Mouse (Mus musculus): ENCODE results near the gene Sstr4.

- TF ChIP-seq CTCF (IDR thresholded peaks at IDR 0.05; ENCODE audit: control insufficient read depth, insufficient read depth, insufficient read length) (no peak), MAX (IDR thresholded peaks at IDR 0.05) (no peak), FOSL1 (IDR thresholded peaks at IDR 0.05; ENCODE audit: insufficient read depth, low read length, poor library complexity, severe bottlenecking) (no peak), USF1 (IDR thresholded peaks at IDR 0.05; ENCODE audit: low read depth) (no peak), MYOD1 (IDR thresholded peaks at IDR 0.05; ENCODE audit: control insufficient read depth, insufficient read length, low read depth) (no peak)
These were observed 49.3 kb downstream of the Sstr4 start for GRCm38 (mm10) chr2:148444472-148444871.

All from C2C12 (cell line).